Mouse (Mus musculus) monocyte, adult 5-6 weeks (primary cell): Measurements from ENCODE around the gene Sec61a2. TPM values are rescaled to one million over a fixed set of nuclear protein-coding genes. Genes with fewer than 3 reads are reported as not detected.

Source experiments
- ATAC-seq: fragments of 153-309, 156-312 bp; replicated peaks from 2 replicates; pipeline ENCODE4 v1.8.0; 2017; ENCODE audit warnings: mild to moderate bottlenecking; ENCODE audit not compliant: low TSS enrichment, insufficient number of reproducible peaks, severe bottlenecking, poor library complexity, low FRiP score
- total RNA-seq: library from RNA; stranded (forward); fragments of 200-1000, 200-491, 200-594 nt; gene quantifications from 3 replicates; pipeline ENCODE4 v1.2.3, GENCODE M21; 2017

The Sec61a2 gene
- total RNA-seq, 1 experiment from 2014 or later = 19.5 TPM

- peak; percentile 41; the same call in 1 of the 2 replicates for ATAC-seq
These were observed 4.9 kb upstream of the Sec61a2 start for GRCm38 (mm10) chr2:5900145-5900544.

- no peak for ATAC-seq
These were observed 936 bp downstream of the Sec61a2 start for GRCm38 (mm10) chr2:5894296-5894695.

- no peak for ATAC-seq
These were observed 5.8 kb downstream of the Sec61a2 start for GRCm38 (mm10) chr2:5889412-5889811.

- ATAC-seq = no peak
These were observed 6.4 kb downstream of the Sec61a2 start for GRCm38 (mm10) chr2:5888865-5889264.

GRCm38 (mm10) chr2:5877446-5877845 is 17.8 kb downstream of the Sec61a2 start:
- no peak for ATAC-seq

GRCm38 (mm10) chr2:5869746-5870145 is 25.5 kb downstream of the Sec61a2 start:
- no peak for ATAC-seq

- ATAC-seq = no peak
These were observed 27.6 kb downstream of the Sec61a2 start for GRCm38 (mm10) chr2:5867681-5868080.

GRCm38 (mm10) chr2:5862834-5863233 is 32.4 kb downstream of the Sec61a2 start, which contains the start of gene Gm13199:
Gene Gm13199, minus strand, starts transcription at chr2:5862934.
- ATAC-seq = no peak

- no peak for ATAC-seq
These were observed 43.4 kb downstream of the Sec61a2 start for GRCm38 (mm10) chr2:5851866-5852265.

GRCm38 (mm10) chr2:5851116-5851515 is 44.1 kb downstream of the Sec61a2 start:
- ATAC-seq = no peak

- no peak for ATAC-seq
These were observed 49.4 kb downstream of the Sec61a2 start for GRCm38 (mm10) chr2:5845826-5846225.

GRCm38 (mm10) chr2:5844873-5845631 is 50.2 kb downstream of the Sec61a2 start, which contains the start of the genes Nudt5 and Cdc123:
Gene Nudt5, plus strand, starts transcription at chr2:5845019.
Gene Cdc123, minus strand, starts transcription at chr2:5845164.
- peak; percentile 98 for ATAC-seq

- ATAC-seq = peak; percentile 3; the same call in 1 of the 2 replicates
These were observed 50.9 kb downstream of the Sec61a2 start for GRCm38 (mm10) chr2:5844181-5844872.

GRCm38 (mm10) chr2:5840815-5841214 is 54.4 kb downstream of the Sec61a2 start:
- ATAC-seq = no peak

GRCm38 (mm10) chr2:5825265-5825913 is 69.8 kb downstream of the Sec61a2 start:
- no peak for ATAC-seq

- peak; percentile 76; the same call in 1 of the 2 replicates for ATAC-seq
These were observed 70.5 kb downstream of the Sec61a2 start for GRCm38 (mm10) chr2:5824685-5825084.

GRCm38 (mm10) chr2:5824213-5824612 is 71.0 kb downstream of the Sec61a2 start:
- ATAC-seq = 0 out of 2 replicates have a peak, but pooled peaks have one; percentile 49

- ATAC-seq = no peak
These were observed 72.8 kb downstream of the Sec61a2 start for GRCm38 (mm10) chr2:5822449-5822848.

GRCm38 (mm10) chr2:5821264-5821663 is 74.0 kb downstream of the Sec61a2 start:
- no peak for ATAC-seq
